Mouse (Mus musculus) midbrain, embryonic 16.5 days (tissue): Measurements from ENCODE around the gene 3425401B19Rik. TPM values are rescaled to one million over a fixed set of nuclear protein-coding genes. Genes with fewer than 3 reads are reported as not detected.

Experiments used
- ATAC-seq: fragments of 200-750 bp; cut with Nextera tagmentation; 2 replicates; pipeline ENCODE4 v1.8.0; 2017; ENCODE audit warnings: moderate TSS enrichment
- H3K27ac ChIP-seq: fragments of 300-500 bp; sonication (generic); 2 replicates; pipeline ENCODE4 v1.5.1; 2014; ENCODE audit warnings: mild to moderate bottlenecking, low read length, mixed read lengths
- H3K27me3 ChIP-seq: fragments of 300-500 bp; sonication (generic); 2 replicates; pipeline ENCODE4 v1.6.1; 2014; ENCODE audit warnings: low read depth, low read length, mixed read lengths; ENCODE audit not compliant: control insufficient read depth, insufficient read depth
- H3K36me3 ChIP-seq: fragments of 300-500 bp; sonication (generic); 2 replicates; pipeline ENCODE4 v1.6.1; 2014; ENCODE audit warnings: mild to moderate bottlenecking, low read length, moderate library complexity, mixed read lengths; ENCODE audit not compliant: control insufficient read depth, insufficient read depth
- H3K4me1 ChIP-seq: fragments of 300-500 bp; sonication (generic); 2 replicates; pipeline ENCODE4 v1.6.1; 2014; ENCODE audit warnings: mild to moderate bottlenecking, low read length, mixed read lengths; ENCODE audit not compliant: control insufficient read depth, insufficient read depth
- H3K4me2 ChIP-seq: fragments of 300-500 bp; sonication (generic); 2 replicates; pipeline ENCODE4 v1.6.1; 2014; ENCODE audit warnings: mild to moderate bottlenecking, low read length, mixed read lengths
- H3K4me3 ChIP-seq: fragments of 300-500 bp; sonication (generic); 2 replicates; pipeline ENCODE4 v1.5.1; 2014; ENCODE audit warnings: low read depth, mild to moderate bottlenecking, low read length, moderate library complexity, mixed read lengths
- H3K9ac ChIP-seq: fragments of 300-500 bp; sonication (generic); 2 replicates; pipeline ENCODE4 v1.6.1; 2014; ENCODE audit warnings: low read depth, low read length, mixed read lengths
- H3K9me3 ChIP-seq: fragments of 300-500 bp; sonication (generic); replicated peaks from 2 replicates; pipeline ENCODE4 v1.6.1; 2014; ENCODE audit warnings: mild to moderate bottlenecking, low read length, mixed read lengths; ENCODE audit not compliant: control insufficient read depth, poor library complexity, severe bottlenecking
- WGBS: fragments of 180-500 bp; shearing (Covaris S2); extraction: QIAGEN DNeasy Blood & Tissue Kit; methylation state at CpG from one replicate; pipeline ENCODE4 v1.1.7; 2014; 5-methylcytosine and 5-hydroxymethylcytosine counted together
- polyA plus RNA-seq: library from polyadenylated mRNA; unstranded; fragments of >200 nt; fragmentation: Nextera tagmentation; extraction: Ambion mirVana; gene quantifications from 2 replicates; pipeline ENCODE4 v1.2.1, GENCODE M21; 2015

3425401B19Rik gene
- polyA plus RNA-seq, 1 experiment from 2014 or later, result not detected

GRCm38 (mm10) chr14:32628584-32628983 is 56.5 kb downstream of the 3425401B19Rik start:
- H3K27me3 ChIP-seq, result no peaks in the 10 kb centered on the region
- no peaks in the 10 kb centered on the region for H3K36me3 ChIP-seq
- H3K4me3 ChIP-seq, result no peak overlapping the region
- no peak overlapping the region for H3K27ac ChIP-seq
- no peaks in the 10 kb centered on the region for H3K4me1 ChIP-seq
- no peaks in the 10 kb centered on the region for H3K9me3 ChIP-seq
- ATAC-seq, result no peak
- no peak overlapping the region for H3K4me2 ChIP-seq
- H3K9ac ChIP-seq, result no peak overlapping the region
- WGBS, result 64% methylated on average over 10 of the region's 10 CpGs

- H3K27ac ChIP-seq, result no peak overlapping the region
- no peaks in the 10 kb centered on the region for H3K4me1 ChIP-seq
- no peaks in the 10 kb centered on the region for H3K36me3 ChIP-seq
- ATAC-seq, result no peak
- no peak overlapping the region for H3K4me2 ChIP-seq
- 30% methylated on average over 2 of the region's 2 CpGs for WGBS
- H3K9ac ChIP-seq, result no peak overlapping the region
- H3K4me3 ChIP-seq, result no peak overlapping the region
- no peaks in the 10 kb centered on the region for H3K9me3 ChIP-seq
- no peaks in the 10 kb centered on the region for H3K27me3 ChIP-seq
These were observed 57.8 kb downstream of the 3425401B19Rik start for GRCm38 (mm10) chr14:32627271-32627670.

GRCm38 (mm10) chr14:32624811-32625210 is 60.3 kb downstream of the 3425401B19Rik start:
- Histone ChIP-seq H3K4me1 (no peaks in the 10 kb centered on the region), H3K4me2 (no peak overlapping the region), H3K27me3 (no peaks in the 10 kb centered on the region; the same call in 1 of the 2 replicates), H3K9ac (no peak overlapping the region), H3K4me3 (no peak overlapping the region), H3K27ac (no peak overlapping the region), H3K9me3 (no peaks in the 10 kb centered on the region), H3K36me3 (no peaks in the 10 kb centered on the region)
- ATAC-seq, result no peak
- 92% methylated on average over 7 of the region's 7 CpGs for WGBS

GRCm38 (mm10) chr14:32624245-32624644 is 60.8 kb downstream of the 3425401B19Rik start:
- Histone ChIP-seq H3K36me3 (no peaks in the 10 kb centered on the region), H3K9me3 (no peaks in the 10 kb centered on the region), H3K27ac (no peak overlapping the region), H3K4me3 (no peak overlapping the region), H3K27me3 (no peaks in the 10 kb centered on the region; the same call in 1 of the 2 replicates), H3K4me2 (no peak overlapping the region), H3K4me1 (no peaks in the 10 kb centered on the region), H3K9ac (no peak overlapping the region)
- ATAC-seq, result no peak
- 75% methylated on average over 3 of the region's 3 CpGs for WGBS

GRCm38 (mm10) chr14:32617253-32617652 is 67.8 kb downstream of the 3425401B19Rik start:
- H3K4me1 ChIP-seq, result no peaks in the 10 kb centered on the region
- H3K36me3 ChIP-seq, result no peaks in the 10 kb centered on the region
- no peaks in the 10 kb centered on the region for H3K9me3 ChIP-seq
- ATAC-seq, result no peak
- H3K4me3 ChIP-seq, result no peak overlapping the region
- 89% methylated on average over 5 of the region's 5 CpGs for WGBS
- no peak overlapping the region for H3K9ac ChIP-seq
- H3K27me3 ChIP-seq, result no peaks in the 10 kb centered on the region; the same call in 1 of the 2 replicates
- no peak overlapping the region for H3K4me2 ChIP-seq
- no peak overlapping the region for H3K27ac ChIP-seq

- 27% methylated on average over 3 of the region's 3 CpGs for WGBS
- no peak overlapping the region for H3K4me3 ChIP-seq
- no peaks in the 10 kb centered on the region for H3K4me1 ChIP-seq
- H3K27ac ChIP-seq, result no peak overlapping the region
- no peak overlapping the region for H3K9ac ChIP-seq
- no peak for ATAC-seq
- no peak overlapping the region for H3K4me2 ChIP-seq
- no peaks in the 10 kb centered on the region for H3K36me3 ChIP-seq
- H3K27me3 ChIP-seq, result no peaks in the 10 kb centered on the region; the same call in 1 of the 2 replicates
- H3K9me3 ChIP-seq, result no peaks in the 10 kb centered on the region
These were observed 75.7 kb downstream of the 3425401B19Rik start for GRCm38 (mm10) chr14:32609392-32609791.

Other genes with a start within 250 kb of the 3425401B19Rik start
- gene Slc18a3, start 220.4 kb downstream of the 3425401B19Rik start, polyA plus RNA-seq, result 2.7 and 3.6 TPM in 2 replicates
- 0.75 and 0.90 TPM in 2 replicates for gene Chat, start 219.3 kb downstream of the 3425401B19Rik start, polyA plus RNA-seq
- gene Ercc6, start 171.8 kb downstream of the 3425401B19Rik start, polyA plus RNA-seq, result 26.6 and 30.3 TPM in 2 replicates
- gene Prrxl1, start 85.9 kb downstream of the 3425401B19Rik start, polyA plus RNA-seq, result 1.4 and 2.0 TPM in 2 replicates
- gene Tmem273, start 100.7 kb upstream of the 3425401B19Rik start, polyA plus RNA-seq, result 0.69 and 0.73 TPM in 2 replicates
- gene Fam170b, start 148.7 kb upstream of the 3425401B19Rik start, polyA plus RNA-seq, result 0.08 TPM in 1 of 2 replicates, not detected in the other
- 9.3 and 12.0 TPM in 2 replicates for gene Vstm4, start 171.5 kb upstream of the 3425401B19Rik start, polyA plus RNA-seq